Mouse (Mus musculus) liver, postnatal 0 days (tissue): ENCODE results near the gene Dcaf17.

Source experiments
- CTCF ChIP-seq: sonication (generic); IDR thresholded peaks from 2 replicates; pipeline ENCODE4 v1.5.1; 2016; ENCODE audit warnings: antibody characterized with exemption, low read depth
- EP300 ChIP-seq: IDR thresholded peaks from 2 replicates; pipeline ENCODE4 v1.6.1; 2016; ENCODE audit warnings: antibody characterized with exemption, low read depth, mild to moderate bottlenecking

DNA sequence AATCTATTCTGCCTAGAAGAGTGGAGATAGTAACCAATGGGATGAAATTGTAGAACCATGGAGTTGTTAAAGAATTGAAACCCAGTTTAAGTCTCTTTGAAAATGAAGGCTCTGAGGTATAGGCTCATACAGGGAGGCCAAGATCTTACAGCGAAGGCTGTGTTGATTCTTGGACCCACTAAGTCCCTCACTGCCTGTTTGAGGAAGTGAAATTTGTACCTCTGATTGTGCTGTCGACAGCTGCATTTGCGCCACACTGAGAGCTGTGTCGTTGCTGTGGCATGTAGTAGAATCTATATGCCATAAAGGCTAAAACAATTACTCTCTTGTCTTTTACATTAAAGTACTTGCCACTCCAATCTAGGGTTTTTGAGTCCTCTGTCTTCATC lies 48.2 kb downstream of the Dcaf17 start:
- TF ChIP-seq CTCF = no peak
- TF ChIP-seq EP300 = no peak
